Mouse (Mus musculus) retina, postnatal 1 day (tissue): ENCODE measurements at regions not wholly inside any gene's neighbourhood (a gene's known extent, or its start where the extent isn't known, plus 50 kb on each side); places are given as distances from the start of the nearest gene placed in this dataset.
"Not testable (repeated sequence)": the region's sequence is repeated elsewhere in the genome, so short reads cannot be mapped to it uniquely, and the experiment has no call there.

Experiments
- DNase-seq: peaks from one replicate; pipeline ENCODE4 v3.0.0-alpha.2; 2012

DNA sequence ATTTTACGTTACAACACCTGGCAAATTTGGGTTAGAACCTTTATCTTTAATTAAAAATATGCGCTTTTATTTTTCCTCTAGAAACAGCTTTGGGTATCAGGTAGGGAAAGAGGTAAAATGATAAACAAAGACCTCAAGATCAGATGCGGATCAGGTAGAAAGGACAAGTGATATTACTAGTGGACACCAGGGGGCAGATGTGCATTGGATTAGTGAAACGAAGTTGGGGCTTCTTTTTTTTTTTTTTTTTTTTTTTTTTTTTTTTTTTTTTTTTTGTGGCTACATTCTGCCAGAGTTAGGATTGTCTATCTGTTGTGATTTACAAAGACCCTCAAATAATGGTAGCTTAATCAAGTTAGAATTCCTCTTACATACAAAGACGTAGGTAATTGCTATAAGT is 153.8 kb downstream of the Cd109 start:
- DNase-seq = peak; percentile 50

- no peak for DNase-seq
Measured at GRCm38 (mm10) chr9:78773936-78774335, 158.6 kb downstream of the Cd109 start.

DNA sequence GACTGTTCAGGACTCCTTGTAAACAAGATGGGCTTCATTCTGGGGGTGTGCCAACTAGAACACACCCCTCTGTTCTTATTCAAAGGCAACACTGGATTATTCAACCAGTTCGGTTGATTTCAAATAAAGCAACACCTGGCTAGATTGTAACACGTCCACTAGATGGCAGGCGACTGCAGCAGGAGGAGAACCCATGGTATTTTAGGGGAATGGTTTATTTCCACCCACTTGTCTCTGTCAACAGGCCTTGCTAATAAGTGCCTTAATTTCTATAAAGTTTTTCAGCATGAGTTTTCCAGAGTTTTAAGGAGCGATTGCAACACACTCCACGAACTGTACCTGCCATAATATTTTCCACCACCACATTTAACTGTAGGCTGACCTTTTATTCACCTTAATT is 160.1 kb downstream of the Cd109 start:
- peak; percentile 54 for DNase-seq

- DNase-seq = no peak
Measured at GRCm38 (mm10) chr9:78780595-78780994, 165.2 kb downstream of the Cd109 start.

DNA sequence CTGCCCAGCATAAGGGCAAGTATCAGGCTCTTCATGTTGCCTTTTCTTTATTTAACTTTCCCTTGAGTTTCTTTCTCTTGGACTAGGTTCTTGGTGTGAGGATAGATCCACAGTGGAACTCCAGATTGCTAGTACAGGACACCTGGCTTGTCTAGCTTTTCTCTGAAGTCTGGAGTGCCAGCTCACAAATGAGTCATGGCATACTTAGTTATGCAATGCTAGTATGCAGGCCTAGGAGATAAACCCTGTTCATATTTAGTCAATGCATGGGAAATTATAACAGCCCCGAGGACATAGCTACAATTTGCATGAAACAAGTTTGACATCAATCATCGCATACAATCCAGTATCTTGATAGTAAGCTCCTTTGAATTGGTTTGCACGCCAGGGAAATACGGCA is 167.0 kb downstream of the Cd109 start:
- no peak for DNase-seq

- DNase-seq = no peak
Measured at GRCm38 (mm10) chr9:78782860-78783259, 167.5 kb downstream of the Cd109 start.

GRCm38 (mm10) chr9:78787866-78788265 is 172.5 kb downstream of the Cd109 start:
- peak; percentile 78 for DNase-seq

DNA sequence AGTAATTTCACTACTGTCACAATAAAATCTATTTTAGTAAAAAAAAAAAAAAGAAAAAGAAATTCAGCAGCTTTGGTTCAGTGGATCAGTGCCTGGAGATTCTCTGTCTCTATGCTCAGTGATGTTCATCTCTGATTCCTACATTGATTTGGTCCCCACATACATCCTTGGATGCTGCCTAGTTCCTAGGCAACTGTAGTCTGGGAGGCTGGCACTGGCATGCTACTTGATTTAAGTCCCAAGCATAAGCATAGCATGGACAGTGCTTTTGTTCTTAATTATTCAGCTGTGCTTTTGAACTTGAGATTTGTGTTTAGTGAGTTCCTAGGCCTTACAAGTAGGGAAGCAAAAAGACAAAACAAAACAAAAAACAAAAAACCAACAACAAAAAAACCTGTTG is 174.4 kb downstream of the Cd109 start:
- no peak for DNase-seq

GRCm38 (mm10) chr9:78790155-78790554 is 174.8 kb downstream of the Cd109 start:
- DNase-seq = no peak

DNA sequence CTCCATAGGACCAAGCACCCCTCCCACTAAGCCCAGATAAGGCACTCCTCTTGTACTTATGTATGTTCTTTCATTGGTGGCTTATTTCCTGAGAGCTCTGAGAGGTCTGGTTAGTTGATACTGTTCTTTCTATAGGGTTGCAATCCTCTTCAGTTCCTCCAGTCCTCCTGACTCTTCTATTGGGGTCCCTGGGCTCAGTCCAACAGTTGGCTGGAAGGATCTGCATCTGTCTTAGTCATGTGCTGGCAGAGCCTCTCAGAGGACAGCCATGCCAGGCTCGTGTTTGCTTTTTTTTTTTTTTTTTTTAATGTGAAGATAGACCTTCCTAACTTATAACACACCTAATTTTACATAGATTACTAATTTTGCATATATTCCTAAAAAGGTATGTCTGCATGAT is 180.5 kb downstream of the Cd109 start:
- no peak for DNase-seq

DNA sequence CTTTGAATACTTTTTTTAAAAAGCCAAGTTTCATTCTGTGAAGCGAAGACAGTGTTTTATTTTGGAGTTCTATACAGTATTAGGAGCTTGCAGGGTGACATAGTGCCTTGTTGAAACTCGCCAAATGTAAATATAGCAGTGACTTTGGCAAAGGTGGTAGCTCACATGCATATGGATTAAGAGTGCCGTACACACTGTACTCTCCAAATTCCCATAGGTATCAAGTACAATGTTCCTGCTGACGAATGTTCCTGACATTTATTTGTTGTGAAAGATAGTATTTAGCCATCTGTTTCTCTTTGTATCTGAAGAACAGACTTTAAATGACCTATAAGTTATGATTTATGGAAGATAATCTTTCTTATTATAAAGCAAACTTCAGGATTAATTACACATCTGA is 201.9 kb downstream of the Cd109 start:
- no peak for DNase-seq

- peak; percentile 20 for DNase-seq
Measured at GRCm38 (mm10) chr9:78821554-78822212, 206.3 kb downstream of the Cd109 start.

- peak; percentile 2 for DNase-seq
Measured at GRCm38 (mm10) chr9:78844969-78845683, 229.8 kb downstream of the Cd109 start.

DNA sequence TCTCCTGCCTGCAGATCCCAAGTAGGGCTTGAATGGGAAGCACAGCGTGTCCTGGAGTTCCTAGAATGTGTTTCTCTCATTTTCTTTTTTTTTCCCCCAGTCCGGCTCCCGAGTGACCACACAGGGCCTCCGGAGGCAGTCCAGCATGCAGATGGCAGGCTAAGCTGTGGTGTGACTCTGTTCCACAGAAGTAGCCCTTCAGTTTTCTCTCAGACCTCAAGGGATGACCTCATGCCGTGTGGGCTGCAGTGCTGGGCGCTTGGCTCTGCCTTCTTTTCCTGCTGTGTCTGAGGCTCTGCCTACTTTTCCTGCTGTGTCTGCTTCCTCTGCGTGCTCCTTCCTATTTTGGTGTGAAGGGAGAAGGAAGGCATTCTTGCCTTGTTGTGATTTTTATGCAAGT is 230.8 kb downstream of the Cd109 start:
- DNase-seq = peak; percentile 4

- peak; percentile 12 for DNase-seq
Measured at GRCm38 (mm10) chr9:78847890-78848563, 232.7 kb downstream of the Cd109 start.

- not testable (repeated sequence) for DNase-seq
Measured at GRCm38 (mm10) chr9:78848564-78848893, 233.2 kb downstream of the Cd109 start.

GRCm38 (mm10) chr9:78856981-78857380 is 241.6 kb downstream of the Cd109 start:
- no peak for DNase-seq

DNA sequence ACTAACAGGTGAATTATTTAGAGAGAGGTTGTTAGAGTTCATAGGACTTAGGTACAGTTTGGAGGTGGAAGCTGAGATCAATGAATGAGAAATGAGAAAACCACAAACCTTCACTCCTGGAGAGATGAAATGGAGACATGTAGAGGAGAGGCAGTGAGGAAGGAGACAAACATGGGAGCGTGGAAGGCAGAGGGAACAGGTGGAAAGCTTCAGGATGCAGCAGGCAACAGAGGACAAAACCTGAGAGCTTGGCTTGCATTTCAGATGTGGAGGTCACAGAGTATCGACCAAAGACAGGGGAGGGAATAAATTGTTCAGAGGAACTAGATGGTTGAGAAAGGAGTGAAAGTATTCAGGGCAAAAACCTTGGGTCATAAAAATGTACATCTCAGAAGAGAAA is 244.6 kb downstream of the Cd109 start:
- DNase-seq = no peak

GRCm38 (mm10) chr9:78872561-78872960 is 257.2 kb downstream of the Cd109 start:
- no peak for DNase-seq

- DNase-seq = peak; percentile 31
Measured at GRCm38 (mm10) chr9:78879955-78880642, 264.8 kb downstream of the Cd109 start.

GRCm38 (mm10) chr9:78880643-78881306 is 265.4 kb downstream of the Cd109 start:
- DNase-seq = no peak

DNA sequence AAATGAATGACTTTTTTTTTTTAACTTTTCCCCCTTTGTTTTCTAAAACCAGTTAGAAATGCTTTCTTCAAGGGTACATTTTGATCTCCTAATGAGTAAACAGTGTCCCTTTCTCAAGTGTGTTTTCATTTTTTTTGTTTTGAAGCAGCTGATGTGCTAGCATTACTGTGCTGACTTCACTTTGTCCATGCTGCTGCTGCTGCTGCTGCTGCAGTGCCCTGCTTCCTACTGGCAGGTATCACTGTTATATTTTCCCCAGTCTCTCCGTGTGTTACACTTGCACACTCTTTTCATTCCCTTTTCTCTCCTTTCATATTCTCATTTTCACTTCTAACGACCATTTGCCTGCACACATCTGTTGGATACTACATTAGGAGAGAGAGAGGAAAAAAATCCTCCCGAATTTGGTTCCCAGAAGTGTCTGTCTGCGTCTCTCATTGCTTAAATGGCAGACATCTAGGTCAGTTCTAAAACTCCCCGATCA is 266.0 kb downstream of the Cd109 start:
- peak; percentile 8 for DNase-seq

DNA sequence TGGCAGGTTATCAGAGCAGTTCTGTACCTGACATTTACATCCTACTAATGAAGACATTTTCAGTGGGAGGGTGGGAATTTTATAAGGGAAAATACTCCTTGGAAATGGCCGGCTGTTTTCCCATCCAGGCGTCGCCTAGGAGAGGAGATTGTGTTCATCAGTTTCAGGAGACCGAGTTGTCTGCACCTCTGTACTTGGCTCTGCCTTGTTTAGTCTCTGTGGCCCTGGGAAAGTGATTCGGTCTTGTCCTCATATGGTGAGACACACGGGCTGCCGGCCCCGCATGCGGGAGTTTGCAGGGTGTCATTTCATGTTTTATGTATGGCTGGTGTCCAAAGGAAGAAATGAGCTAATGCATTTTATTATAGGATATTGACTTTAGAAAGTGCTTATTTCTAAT is 287.9 kb downstream of the Cd109 start:
- DNase-seq = no peak
